Mouse (Mus musculus): Measurements from ENCODE around the gene Pradc1.

Pradc1 gene

DNA sequence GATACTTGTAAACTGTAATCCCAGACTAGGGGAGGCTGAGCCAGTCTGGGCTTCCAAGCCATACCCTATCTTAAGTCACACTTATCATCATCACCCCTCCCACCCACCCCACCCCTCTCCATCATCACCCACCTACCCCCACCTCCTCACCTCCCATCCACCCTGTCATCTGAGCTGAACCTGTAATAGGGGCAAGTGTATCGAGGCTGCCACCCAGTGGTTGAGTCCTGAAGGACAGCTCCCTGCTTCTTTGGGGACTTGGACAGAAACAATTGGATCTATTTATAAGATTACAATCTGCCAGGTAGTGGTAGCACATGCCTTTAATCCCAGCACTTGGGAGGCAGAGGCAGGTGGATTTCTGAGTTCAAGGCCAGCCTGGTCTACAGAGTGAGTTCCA is 54.6 kb downstream of the Pradc1 start:
- in situ Hi-C loops (cut with MseI, MboI), result loop anchor here in 1 of 2 experiments (5.0 kb wide), 1 partner anchor 50 kb away; no protein-coding TSS in a partner anchor
